Comparison of ENCODE assay signal across 8 mouse cellular contexts in genomic region chr12:55230520-55230861, GRCm38 (mm10). TPM values are rescaled to one million over a fixed set of nuclear protein-coding genes. Genes with fewer than 3 reads are reported as not detected.
DNase-seq lines count a peak whose midpoint lies in the region; ATAC-seq and TF ChIP-seq lines count a peak whose summit lies in the region.
"Not testable (repeated sequence)": the region's sequence is repeated elsewhere in the genome, so short reads cannot be mapped to it uniquely, and the experiment has no call there.
"Had no signal": no experiment of that assay in that cellular context is flagged by ENCODE, and none has a peak within 500 bp of the region (broad histone marks: within the 10 kb centered on the region; RNA-seq: fewer than 3 reads in every experiment).

No protein-coding gene starts in this region.

- not testable (repeated sequence) for H3K27ac ChIP-seq in forebrain, embryonic 10.5 days; kidney, adult 2 months (ENCODE audit: insufficient read depth, low read depth, low read length); liver, embryonic 14.5 days; midbrain, embryonic 13.5 days
- H3K27ac ChIP-seq in heart, embryonic 16.5 days (ENCODE audit: low read length) = 0 out of 2 replicates have a peak overlapping the region, but pooled peaks have one; percentile 42

- H3K27me3 ChIP-seq in forebrain, embryonic 10.5 days (ENCODE audit: poor library complexity, severe bottlenecking); heart, embryonic 16.5 days (ENCODE audit: control insufficient read depth, insufficient read depth, low read length); kidney, adult 2 months (replicated peaks; ENCODE audit: control insufficient read depth, insufficient read depth, low read length); liver, embryonic 14.5 days (ENCODE audit: control insufficient read depth, insufficient read depth, low read length); midbrain, embryonic 13.5 days: not testable (repeated sequence)

- H3K9me3 ChIP-seq in forebrain, embryonic 10.5 days; heart, embryonic 16.5 days (replicated peaks; ENCODE audit: control insufficient read depth, low read length); liver, embryonic 14.5 days (ENCODE audit: control insufficient read depth, low read length); midbrain, embryonic 13.5 days: not testable (repeated sequence)

- H3K4me2 ChIP-seq in heart, embryonic 16.5 days (ENCODE audit: low read depth, low read length) = not testable (repeated sequence)
- H3K4me2 ChIP-seq in liver, embryonic 14.5 days (ENCODE audit: low read depth) = peak overlapping the region; percentile 38; the same call in 1 of the 2 replicates
- H3K4me2 ChIP-seq in midbrain, embryonic 13.5 days (replicated peaks) = peak overlapping the region; percentile 39

- peak overlapping the region; percentile 47 for H3K4me3 ChIP-seq in forebrain, embryonic 10.5 days
- H3K4me3 ChIP-seq in heart, embryonic 16.5 days (ENCODE audit: low read length) = peak overlapping the region; percentile 45
- H3K4me3 ChIP-seq in kidney, adult 2 months (ENCODE audit: insufficient read depth, low read depth, low read length) = peak overlapping the region; percentile 54
- peak overlapping the region; percentile 49 to 67 for H3K4me3 ChIP-seq in liver, embryonic 14.5 days (ENCODE audit: insufficient read depth in 1 of 2, low read depth in 2 of 2, low read length in 2 of 2)
- H3K4me3 ChIP-seq in midbrain, embryonic 13.5 days (replicated peaks) = peak overlapping the region; percentile 40

- DNase-seq in cerebellum, adult 11-12 months = peak; percentile 5
- DNase-seq in forebrain, embryonic 10.5 days (ENCODE audit: extremely low spot score, low spot score); kidney, adult 2 months; liver, embryonic 14.5 days (ENCODE audit: low read depth in 3 of 3, low spot score in 3 of 3): not testable (repeated sequence)
- DNase-seq in spleen, postnatal 10 days (ENCODE audit: low spot score in 2 of 2) = peak; percentile 4 to 24

- ATAC-seq in heart, embryonic 16.5 days (replicated peaks; ENCODE audit: extremely low read depth, insufficient read depth, low FRiP score) = peak; percentile 49
- peak; percentile 40 for ATAC-seq in liver, embryonic 14.5 days (ENCODE audit: insufficient read depth)
- not testable (repeated sequence) for ATAC-seq in midbrain, embryonic 13.5 days

- peak overlapping the region; percentile 52; the same call in 1 of the 2 replicates for H3K9ac ChIP-seq in heart, embryonic 16.5 days (ENCODE audit: low read length)
- peak overlapping the region; percentile 64 for H3K9ac ChIP-seq in liver, embryonic 14.5 days (replicated peaks)
- H3K9ac ChIP-seq in midbrain, embryonic 13.5 days (replicated peaks) = not testable (repeated sequence)

- TF ChIP-seq POLR2A in kidney, adult 2 months (IDR thresholded peaks at IDR 0.05; ENCODE audit: low read depth, low read length) = not testable (repeated sequence)

- TF ChIP-seq CTCF in kidney, adult 2 months (conservative IDR thresholded peaks at IDR 0.05; ENCODE audit: insufficient read depth, insufficient read length, low read depth, low read length); liver, embryonic 14.5 days (IDR thresholded peaks at IDR 0.05; ENCODE audit: low read depth): not testable (repeated sequence)

- H3K36me3 ChIP-seq in forebrain, embryonic 10.5 days (replicated peaks); heart, embryonic 16.5 days (ENCODE audit: control insufficient read depth, insufficient read depth); kidney, adult 2 months (ENCODE audit: control insufficient read depth, insufficient read depth, low read length); liver, embryonic 14.5 days (replicated peaks; ENCODE audit: control insufficient read depth, insufficient read depth, low read depth); midbrain, embryonic 13.5 days: not testable (repeated sequence)

- H3K4me1 ChIP-seq in forebrain, embryonic 10.5 days; heart, embryonic 16.5 days (ENCODE audit: control insufficient read depth, insufficient read depth, low read length); kidney, adult 2 months (ENCODE audit: control insufficient read depth, insufficient read depth, low read length); liver, embryonic 14.5 days (replicated peaks; ENCODE audit: control insufficient read depth in 2 of 2, insufficient read depth in 2 of 2, low read length in 1 of 2); midbrain, embryonic 13.5 days (replicated peaks): not testable (repeated sequence)

- TF ChIP-seq EP300 in liver, embryonic 14.5 days (IDR thresholded peaks at IDR 0.05; ENCODE audit: low read depth) = not testable (repeated sequence)

- 0% methylated on average over 14 of the region's 25 CpGs for WGBS in forebrain, embryonic 10.5 days
- under 1% methylated on average over 9 of the region's 25 CpGs for WGBS in heart, embryonic 16.5 days
- 0% methylated on average over 14 of the region's 25 CpGs for WGBS in kidney, adult 2 months
- WGBS in liver, embryonic 14.5 days (ENCODE audit: insufficient replicate concordance) = 0% methylated on average over 10 of the region's 25 CpGs
- 0% methylated on average over 11 of the region's 25 CpGs for WGBS in midbrain, embryonic 13.5 days

RNA-seq across cellular contexts. Expression of gene Srp54c, which starts 0.5 kb away (rescaled TPM):
- polyA plus RNA-seq in forebrain, embryonic 10.5 days (2016; fragmentation: Nextera tagmentation; extraction: Ambion mirVana) = 56.0 and 57.1 TPM in 2 replicates
- polyA plus RNA-seq in heart, embryonic 16.5 days (2015; fragmentation: Nextera tagmentation; extraction: Ambion mirVana) = 54.7 and 60.0 TPM in 2 replicates
- polyA plus RNA-seq in kidney, adult 2 months (2012; rRNA removed) = 6.5 and 10.0 TPM in 2 replicates
- 10.7 and 17.1 TPM in 2 replicates for polyA plus RNA-seq in liver, embryonic 14.5 days (2012; rRNA removed)
- polyA plus RNA-seq in liver, embryonic 14.5 days (2014; fragmentation: Nextera tagmentation; extraction: Ambion mirVana) = 34.7 and 40.3 TPM in 2 replicates
- 70.8 and 82.3 TPM in 2 replicates for polyA plus RNA-seq in midbrain, embryonic 13.5 days (2015; fragmentation: Nextera tagmentation; extraction: Ambion mirVana)

RNA-seq across cellular contexts. Expression of gene 1700047I17Rik2, which starts 31.1 kb away (rescaled TPM):
- 2.1 and 4.0 TPM in 2 replicates for polyA plus RNA-seq in forebrain, embryonic 10.5 days (2016; fragmentation: Nextera tagmentation; extraction: Ambion mirVana)
- not detected in 2 replicates for polyA plus RNA-seq in heart, embryonic 16.5 days (2015; fragmentation: Nextera tagmentation; extraction: Ambion mirVana)
- polyA plus RNA-seq in kidney, adult 2 months (2012; rRNA removed) = not detected in 2 replicates
- not detected in 2 replicates for polyA plus RNA-seq in liver, embryonic 14.5 days (2012; rRNA removed)
- polyA plus RNA-seq in liver, embryonic 14.5 days (2014; fragmentation: Nextera tagmentation; extraction: Ambion mirVana) = not detected in 2 replicates
- 0.35 TPM in 1 of 2 replicates, not detected in the other for polyA plus RNA-seq in midbrain, embryonic 13.5 days (2015; fragmentation: Nextera tagmentation; extraction: Ambion mirVana)
- polyA plus RNA-seq: midbrain, embryonic 11.5 days had no signal
